Mouse (Mus musculus) intestine, embryonic 14.5 days (tissue): ENCODE measurements around the gene Lhx2. TPM values are rescaled to one million over a fixed set of nuclear protein-coding genes. Genes with fewer than 3 reads are reported as not detected.

Experiments used
- ATAC-seq: fragments of 200-750 bp; cut with Nextera tagmentation; replicated peaks from 2 replicates; pipeline ENCODE4 v1.8.0; 2017; ENCODE audit warnings: low read depth, moderate number of reproducible peaks, moderate TSS enrichment, moderate library complexity; ENCODE audit not compliant: low FRiP score, low TSS enrichment
- DNase-seq: peaks from one replicate; pipeline ENCODE4 v3.0.0-alpha.2; 2018; ENCODE audit warnings: low spot score
- H3K27ac ChIP-seq: fragments of 300-500 bp; sonication (generic); 2 replicates; pipeline ENCODE4 v1.5.1; 2014; ENCODE audit warnings: low read depth, mild to moderate bottlenecking, control low read depth
- H3K27me3 ChIP-seq: fragments of 300-500 bp; sonication (generic); replicated peaks from 2 replicates; pipeline ENCODE4 v1.6.1; 2014; ENCODE audit warnings: low read length, control low read depth; ENCODE audit not compliant: control insufficient read depth, insufficient read depth
- H3K36me3 ChIP-seq: fragments of 300-500 bp; sonication (generic); 2 replicates; pipeline ENCODE4 v1.6.1; 2014; ENCODE audit warnings: low read length, control low read depth; ENCODE audit not compliant: control insufficient read depth, insufficient read depth
- H3K4me1 ChIP-seq: fragments of 300-500 bp; sonication (generic); replicated peaks from 2 replicates; pipeline ENCODE4 v1.6.1; 2014; ENCODE audit warnings: low read length, control low read depth, mixed read lengths; ENCODE audit not compliant: control insufficient read depth, insufficient read depth
- H3K4me2 ChIP-seq: fragments of 300-500 bp; sonication (generic); 2 replicates; pipeline ENCODE4 v1.6.1; 2014; ENCODE audit warnings: low read length
- H3K4me3 ChIP-seq: fragments of 300-500 bp; sonication (generic); 2 replicates; pipeline ENCODE4 v1.5.1; 2014; ENCODE audit warnings: low read depth, low read length, control low read depth, mixed read lengths
- H3K9ac ChIP-seq: fragments of 300-500 bp; sonication (generic); 2 replicates; pipeline ENCODE4 v1.6.1; 2014; ENCODE audit warnings: mild to moderate bottlenecking, low read length
- H3K9me3 ChIP-seq: fragments of 300-500 bp; sonication (generic); 2 replicates; pipeline ENCODE4 v1.6.1; 2016; ENCODE audit warnings: low read length, control low read depth; ENCODE audit not compliant: control insufficient read depth
- WGBS: fragments of 180-500 bp; shearing (Covaris S2); extraction: QIAGEN DNeasy Blood & Tissue Kit; methylation state at CpG from one replicate; pipeline ENCODE4 v1.1.7; 2014; 5-methylcytosine and 5-hydroxymethylcytosine counted together
- polyA plus RNA-seq: library from polyadenylated mRNA; unstranded; fragments of >200 nt; fragmentation: Nextera tagmentation; extraction: Ambion mirVana; gene quantifications from 2 replicates; pipeline ENCODE4 v1.2.1, GENCODE M21; 2014

Gene Lhx2
- polyA plus RNA-seq, 1 experiment from 2014 or later = not detected

DNA sequence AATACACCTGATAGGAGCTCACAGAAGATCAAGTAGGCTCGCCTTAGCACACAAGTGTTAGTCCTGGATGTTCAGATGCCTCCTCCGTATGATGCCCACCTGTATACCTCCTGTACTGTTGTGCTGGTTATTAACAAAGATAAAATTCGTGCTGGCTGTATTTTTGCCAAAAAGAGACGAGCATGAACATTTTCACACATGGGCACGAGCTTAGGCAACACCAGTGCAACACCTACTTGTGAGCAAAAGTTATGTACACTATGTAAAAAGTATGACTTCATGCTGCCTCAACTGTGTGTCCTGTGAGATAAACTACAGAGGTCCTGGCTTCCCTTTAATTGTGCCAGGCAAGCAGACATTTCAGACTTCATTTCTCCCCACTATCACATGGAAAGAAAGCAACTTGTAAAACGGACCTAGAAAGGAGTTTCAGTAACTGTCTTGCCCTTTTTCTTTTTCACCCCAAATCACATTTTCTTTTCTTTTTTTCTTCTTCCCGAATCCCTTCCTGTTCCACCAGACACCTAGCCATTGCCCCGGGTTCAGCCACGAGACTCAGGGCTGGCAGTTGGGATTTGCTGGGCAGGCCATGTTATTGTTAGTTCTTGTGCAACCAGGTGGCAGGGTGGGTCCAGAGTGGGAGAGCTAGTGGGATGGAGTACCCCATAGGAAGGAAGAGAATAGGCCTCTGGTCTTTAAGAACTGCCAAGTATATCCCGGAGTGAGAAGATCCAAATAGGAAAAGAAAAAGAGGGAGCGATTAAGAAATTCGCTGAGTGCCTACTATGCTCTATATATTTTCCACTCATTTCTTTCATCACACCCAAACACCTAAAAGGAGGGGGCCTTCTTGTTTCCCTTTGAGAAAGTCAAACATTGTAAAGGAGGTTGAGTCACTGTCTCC, 10.6 kb downstream of the Lhx2 start:
- H3K36me3 ChIP-seq = no peaks in the 10 kb centered on the region
- H3K27me3 ChIP-seq = peaks cover 100% of the 10 kb centered on the region
- DNase-seq (no peak), ATAC-seq (no peak)
- no peaks in the 10 kb centered on the region for H3K9me3 ChIP-seq
- 6% methylated on average over 12 of the region's 12 CpGs for WGBS
- peaks cover 18% of the 10 kb centered on the region for H3K4me1 ChIP-seq
- no peak overlapping the region for H3K27ac ChIP-seq
- H3K4me3 ChIP-seq = no peak overlapping the region
- H3K4me2 ChIP-seq = peak overlapping the region; percentile 57; the same call in 1 of the 2 replicates
- H3K9ac ChIP-seq = no peak overlapping the region

DNA sequence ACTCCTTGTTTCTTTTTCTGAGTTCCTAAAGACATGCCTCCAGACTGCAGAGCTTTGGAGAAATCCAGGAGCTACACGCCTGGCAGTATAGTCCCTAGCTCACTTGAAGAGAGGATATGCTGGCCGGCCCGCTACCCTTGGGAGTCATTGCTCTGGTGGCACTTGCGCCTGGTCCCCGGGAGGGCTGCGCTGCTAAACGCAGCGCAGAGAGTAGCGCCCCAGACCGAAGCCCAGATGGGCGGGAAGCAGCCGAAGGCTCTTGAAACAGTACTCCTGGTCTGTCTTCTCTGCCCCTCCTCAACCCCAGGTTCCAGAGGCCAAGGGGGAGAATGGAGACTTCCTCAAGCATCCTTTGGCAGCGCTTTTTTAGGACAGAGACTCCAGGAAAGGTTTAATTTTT, 11.3 kb downstream of the Lhx2 start:
- Histone ChIP-seq H3K4me3 (peak overlapping the region; percentile 25), H3K9me3 (no peaks in the 10 kb centered on the region), H3K4me2 (peak overlapping the region; percentile 57), H3K27ac (no peak overlapping the region), H3K9ac (no peak overlapping the region), H3K27me3 (peaks cover 100% of the 10 kb centered on the region), H3K4me1 (peaks cover 18% of the 10 kb centered on the region), H3K36me3 (no peaks in the 10 kb centered on the region)
- WGBS = under 1% methylated on average over 13 of the region's 13 CpGs
- ATAC-seq (0 out of 2 replicates have a peak, but pooled peaks have one; percentile 7), DNase-seq (no peak)

DNA sequence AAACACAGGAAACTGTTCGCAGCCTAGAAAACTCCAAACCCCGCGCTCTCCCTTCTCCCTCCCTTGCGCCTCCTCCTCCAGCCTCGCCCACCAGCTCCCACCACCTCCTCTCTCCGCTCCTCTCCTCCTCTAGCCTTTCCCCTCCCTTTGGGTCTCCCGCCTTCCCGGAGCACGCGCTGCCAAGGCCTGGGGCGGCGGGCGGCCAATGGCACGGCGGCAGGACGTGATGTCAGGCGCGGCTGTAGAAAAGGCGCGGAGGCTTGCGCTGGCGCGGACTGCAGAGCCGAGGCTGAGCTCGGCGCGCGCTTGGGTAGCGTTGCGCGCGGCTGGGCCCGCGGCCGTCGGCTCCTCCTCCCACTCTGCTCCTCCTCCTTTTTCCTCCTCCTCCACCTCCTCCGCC, 11.7 kb downstream of the Lhx2 start:
- Histone ChIP-seq H3K9ac (no peak overlapping the region), H3K27me3 (peaks cover 100% of the 10 kb centered on the region), H3K4me1 (peaks cover 18% of the 10 kb centered on the region), H3K4me2 (peak overlapping the region; percentile 57), H3K36me3 (no peaks in the 10 kb centered on the region), H3K4me3 (peak overlapping the region; percentile 25), H3K27ac (no peak overlapping the region), H3K9me3 (no peaks in the 10 kb centered on the region)
- WGBS = 1% methylated on average over 37 of the region's 37 CpGs
- ATAC-seq (peak; percentile 87), DNase-seq (peak; percentile 86)

DNA sequence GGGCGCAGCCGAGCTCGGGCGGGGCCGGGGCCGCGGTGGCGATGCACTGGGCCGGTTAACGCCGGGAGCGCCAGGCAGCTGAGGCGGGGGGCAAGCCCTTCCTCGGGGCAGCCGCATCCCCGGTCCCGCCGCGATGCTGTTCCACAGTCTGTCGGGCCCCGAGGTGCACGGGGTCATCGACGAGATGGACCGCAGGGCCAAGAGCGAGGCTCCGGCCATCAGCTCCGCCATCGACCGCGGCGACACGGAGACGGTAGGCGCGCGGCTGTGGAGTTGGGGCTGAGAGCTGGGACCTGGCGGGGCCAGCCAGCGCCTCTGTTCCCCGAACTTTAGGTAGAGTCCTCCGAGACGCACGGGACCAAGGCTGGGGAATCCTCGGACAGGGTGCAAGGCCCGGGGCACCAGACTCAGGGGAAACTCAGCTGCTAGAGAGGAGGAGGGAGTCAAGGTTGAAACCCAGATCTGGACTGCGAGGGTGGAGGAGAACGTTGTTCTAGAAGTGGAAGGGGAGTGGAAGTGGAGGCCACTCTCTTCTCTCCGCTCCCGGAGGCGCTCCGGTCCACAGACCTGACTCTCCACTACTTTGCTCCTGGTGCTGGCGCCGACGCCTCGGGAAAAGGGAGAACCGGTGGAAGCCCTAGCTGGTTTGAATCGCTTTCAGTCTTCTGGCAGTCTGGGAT, 12.7 kb downstream of the Lhx2 start:
- Histone ChIP-seq H3K9me3 (no peaks in the 10 kb centered on the region), H3K4me3 (peak overlapping the region; percentile 25), H3K27me3 (peaks cover 100% of the 10 kb centered on the region), H3K4me1 (peaks cover 18% of the 10 kb centered on the region), H3K9ac (no peak overlapping the region), H3K4me2 (peak overlapping the region; percentile 57), H3K36me3 (no peaks in the 10 kb centered on the region), H3K27ac (no peak overlapping the region)
- WGBS = under 1% methylated on average over 53 of the region's 57 CpGs
- ATAC-seq (peak; percentile 14; the same call in 1 of the 2 replicates), DNase-seq (peak; percentile 75)

DNA sequence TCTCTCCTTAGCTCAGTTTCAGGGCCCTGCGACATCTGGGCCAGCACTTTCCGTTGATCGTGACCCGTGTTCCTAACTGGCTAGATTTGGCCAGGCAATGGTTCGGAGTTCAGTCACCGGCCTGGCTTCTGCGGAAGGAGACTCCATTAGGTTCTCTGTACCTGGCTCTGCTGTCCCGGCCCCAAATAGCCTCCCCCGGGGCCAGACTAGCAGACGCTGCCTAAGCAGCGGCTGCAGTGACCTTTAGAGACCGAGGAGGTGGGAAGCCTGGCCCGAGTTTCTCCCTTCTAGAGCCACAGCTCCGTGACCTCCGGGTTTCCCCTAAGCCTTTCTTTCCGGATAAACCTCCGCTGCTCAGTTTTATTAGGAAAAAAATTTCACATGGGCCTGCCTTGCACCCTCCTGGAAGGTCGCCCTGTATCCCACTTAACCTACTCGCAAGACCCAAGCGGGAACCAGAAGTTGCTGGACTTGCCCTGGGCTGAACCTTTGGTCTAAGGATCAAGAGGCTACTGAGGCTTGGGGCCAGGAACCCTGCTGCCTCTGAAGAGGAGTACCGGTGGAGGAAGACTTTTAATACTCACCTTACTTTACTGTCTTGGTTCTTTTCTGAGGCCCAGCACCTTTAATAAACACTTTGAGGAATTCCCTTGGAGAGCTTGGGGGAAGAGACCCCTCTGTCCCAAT, 13.4 kb downstream of the Lhx2 start:
- Histone ChIP-seq H3K36me3 (no peaks in the 10 kb centered on the region), H3K9me3 (no peaks in the 10 kb centered on the region), H3K27me3 (peaks cover 100% of the 10 kb centered on the region), H3K4me3 (no peak overlapping the region), H3K27ac (no peak overlapping the region), H3K4me2 (no peak overlapping the region), H3K4me1 (peaks cover 18% of the 10 kb centered on the region), H3K9ac (no peak overlapping the region)
- no peak for DNase-seq
- ATAC-seq = no peak
- 2% methylated on average over 21 of the region's 21 CpGs for WGBS

DNA sequence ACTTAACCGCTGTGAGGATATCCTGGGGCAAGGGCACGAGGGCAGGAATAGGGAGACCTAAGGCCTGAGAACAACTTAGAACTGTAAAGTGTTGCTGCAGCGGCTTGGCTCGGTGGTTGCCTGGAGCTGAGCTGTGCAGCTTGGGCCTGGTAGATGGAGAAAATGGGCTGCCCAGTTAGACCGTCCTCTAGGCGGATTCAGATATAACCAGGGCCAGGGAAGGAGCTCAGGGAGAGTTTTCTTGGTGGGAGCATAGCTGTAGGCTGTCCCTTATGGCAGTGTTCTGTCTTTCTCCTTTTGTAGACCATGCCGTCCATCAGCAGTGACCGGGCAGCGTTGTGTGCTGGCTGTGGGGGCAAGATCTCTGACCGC, 13.9 kb downstream of the Lhx2 start:
- H3K4me1 ChIP-seq = peaks cover 17% of the 10 kb centered on the region
- 2% methylated on average over 10 of the region's 10 CpGs for WGBS
- DNase-seq = no peak

DNA sequence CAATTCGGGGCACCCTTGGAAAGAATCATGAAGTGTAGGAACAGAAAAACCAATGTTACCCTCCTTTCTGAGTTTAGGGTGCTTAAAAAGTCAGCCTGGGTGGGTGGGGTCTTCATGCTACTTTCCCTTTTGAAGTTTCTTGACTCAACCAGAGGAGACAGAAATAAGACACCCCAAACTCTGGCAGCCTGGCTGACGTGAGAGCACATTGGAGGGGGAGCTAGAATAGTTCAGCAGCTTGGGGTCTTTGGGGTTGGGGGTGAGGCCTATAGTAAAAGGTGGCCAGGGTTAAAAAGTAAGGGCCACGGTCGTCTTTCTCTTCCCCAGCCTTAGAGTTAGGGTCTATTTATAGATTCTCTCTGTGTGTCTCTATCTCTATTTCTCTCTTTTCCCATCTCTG, 14.6 kb downstream of the Lhx2 start:
- Histone ChIP-seq H3K36me3 (no peaks in the 10 kb centered on the region), H3K9ac (no peak overlapping the region), H3K27ac (no peak overlapping the region), H3K4me1 (peaks cover 14% of the 10 kb centered on the region), H3K4me2 (no peak overlapping the region), H3K9me3 (no peaks in the 10 kb centered on the region), H3K4me3 (no peak overlapping the region), H3K27me3 (peaks cover 100% of the 10 kb centered on the region)
- WGBS = 12% methylated on average over 4 of the region's 4 CpGs
- DNase-seq = no peak
- no peak for ATAC-seq

More for the DNA sequence above, 13.9 kb downstream of the Lhx2 start:
- H3K4me3 ChIP-seq = no peak overlapping the region
- H3K27me3 ChIP-seq = peaks cover 100% of the 10 kb centered on the region
- H3K36me3 ChIP-seq = no peaks in the 10 kb centered on the region
- no peak for ATAC-seq
- H3K4me2 ChIP-seq = no peak overlapping the region
- no peaks in the 10 kb centered on the region for H3K9me3 ChIP-seq
- H3K9ac ChIP-seq = no peak overlapping the region
- no peak overlapping the region for H3K27ac ChIP-seq

DNA sequence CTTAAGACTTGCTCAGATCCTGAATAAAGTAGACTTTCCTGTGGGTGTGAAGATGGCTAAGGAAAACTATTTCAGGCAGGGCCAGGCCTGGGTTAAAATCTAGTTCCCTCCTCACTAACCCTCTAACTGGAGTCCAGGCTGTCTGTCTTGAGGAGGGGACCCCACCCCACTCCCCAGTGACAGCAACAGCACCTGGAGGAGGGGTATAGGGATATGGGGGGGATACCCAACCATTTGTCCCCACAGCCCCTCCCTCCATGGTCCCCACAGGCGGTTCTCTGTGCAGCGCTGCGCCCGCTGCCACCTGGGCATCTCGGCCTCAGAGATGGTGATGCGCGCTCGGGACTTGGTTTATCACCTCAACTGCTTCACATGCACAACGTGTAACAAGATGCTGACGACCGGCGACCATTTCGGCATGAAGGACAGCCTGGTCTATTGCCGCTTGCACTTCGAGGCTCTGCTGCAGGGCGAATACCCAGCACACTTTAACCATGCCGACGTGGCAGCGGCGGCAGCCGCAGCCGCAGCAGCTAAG, 15.2 kb downstream of the Lhx2 start:
- Histone ChIP-seq H3K4me1 (peaks cover 14% of the 10 kb centered on the region), H3K9ac (no peak overlapping the region), H3K4me2 (no peak overlapping the region), H3K4me3 (no peak overlapping the region), H3K36me3 (no peaks in the 10 kb centered on the region), H3K9me3 (no peaks in the 10 kb centered on the region), H3K27me3 (peaks cover 100% of the 10 kb centered on the region), H3K27ac (no peak overlapping the region)
- 1% methylated on average over 22 of the region's 22 CpGs for WGBS
- DNase-seq (no peak), ATAC-seq (no peak)
